Mouse (Mus musculus) limb, embryonic 15.5 days (tissue): ENCODE measurements around the gene Erap1. TPM values are rescaled to one million over a fixed set of nuclear protein-coding genes. Genes with fewer than 3 reads are reported as not detected.

Experiments
- ATAC-seq: fragments of 200-750 bp; cut with Nextera tagmentation; 2 replicates; pipeline ENCODE4 v1.8.0; 2017; ENCODE audit warnings: low read depth, moderate TSS enrichment; ENCODE audit not compliant: insufficient number of reproducible peaks, low FRiP score, low TSS enrichment
- H3K27ac ChIP-seq: fragments of 300-500 bp; sonication (generic); 2 replicates; pipeline ENCODE4 v1.5.1; 2015; ENCODE audit warnings: moderate library complexity, mild to moderate bottlenecking, inconsistent platforms
- H3K27me3 ChIP-seq: fragments of 300-500 bp; sonication (generic); 2 replicates; pipeline ENCODE4 v1.6.1; 2015; ENCODE audit warnings: inconsistent platforms
- H3K36me3 ChIP-seq: fragments of 300-500 bp; sonication (generic); 2 replicates; pipeline ENCODE4 v1.6.1; 2015; ENCODE audit warnings: inconsistent platforms
- H3K4me1 ChIP-seq: fragments of 300-500 bp; sonication (generic); 2 replicates; pipeline ENCODE4 v1.6.1; 2015; ENCODE audit warnings: inconsistent platforms
- H3K4me2 ChIP-seq: fragments of 300-500 bp; sonication (generic); 2 replicates; pipeline ENCODE4 v1.6.1; 2015; ENCODE audit warnings: mild to moderate bottlenecking, inconsistent platforms
- H3K4me3 ChIP-seq: fragments of 300-500 bp; sonication (generic); 2 replicates; pipeline ENCODE4 v1.5.1; 2015; ENCODE audit warnings: mild to moderate bottlenecking, inconsistent platforms
- H3K9ac ChIP-seq: fragments of 300-500 bp; sonication (generic); 2 replicates; pipeline ENCODE4 v1.6.1; 2015; ENCODE audit warnings: inconsistent platforms
- H3K9me3 ChIP-seq: fragments of 300-500 bp; sonication (generic); 2 replicates; pipeline ENCODE4 v1.6.1; 2016; ENCODE audit warnings: inconsistent platforms
- WGBS: fragments of 180-500 bp; shearing (Covaris S2); methylation state at CpG from one replicate; pipeline ENCODE4 v1.1.7; 2015; 5-methylcytosine and 5-hydroxymethylcytosine counted together
- polyA plus RNA-seq: library from polyadenylated mRNA; unstranded; fragments of >200 nt; fragmentation: Nextera tagmentation; extraction: Ambion mirVana; gene quantifications from 2 replicates; pipeline ENCODE4 v1.2.1, GENCODE M21; 2015

The Erap1 gene
- polyA plus RNA-seq, 1 experiment from 2014 or later: 8.2 TPM

- Histone ChIP-seq H3K27me3 (no peaks in the 10 kb centered on the region), H3K27ac (no peak overlapping the region), H3K36me3 (peaks cover 15% of the 10 kb centered on the region; the same call in 1 of the 2 replicates), H3K9ac (no peak overlapping the region), H3K4me3 (no peak overlapping the region), H3K9me3 (no peaks in the 10 kb centered on the region), H3K4me1 (no peaks in the 10 kb centered on the region), H3K4me2 (no peak overlapping the region)
- ATAC-seq: no peak
- 38% methylated on average over 3 of the region's 3 CpGs for WGBS
Measured at GRCm38 (mm10) chr13:74696225-74696624, 56.9 kb downstream of the Erap1 start.

GRCm38 (mm10) chr13:74719002-74719401 lies 79.6 kb downstream of the Erap1 start:
- Histone ChIP-seq H3K9me3 (no peaks in the 10 kb centered on the region), H3K4me2 (no peak overlapping the region), H3K36me3 (peaks cover 36% of the 10 kb centered on the region), H3K9ac (no peak overlapping the region), H3K4me1 (no peaks in the 10 kb centered on the region), H3K27ac (no peak overlapping the region), H3K27me3 (no peaks in the 10 kb centered on the region), H3K4me3 (no peak overlapping the region)
- ATAC-seq: no peak
- WGBS: 79% methylated on average over 2 of the region's 2 CpGs

GRCm38 (mm10) chr13:74733726-74734125 lies 94.4 kb downstream of the Erap1 start:
- H3K9ac ChIP-seq: no peak overlapping the region
- H3K4me3 ChIP-seq: no peak overlapping the region
- peaks cover 57% of the 10 kb centered on the region for H3K36me3 ChIP-seq
- no peaks in the 10 kb centered on the region for H3K9me3 ChIP-seq
- H3K27ac ChIP-seq: no peak overlapping the region
- H3K27me3 ChIP-seq: no peaks in the 10 kb centered on the region
- H3K4me1 ChIP-seq: no peaks in the 10 kb centered on the region
- H3K4me2 ChIP-seq: no peak overlapping the region
- ATAC-seq: no peak
- 90% methylated on average over 4 of the region's 4 CpGs for WGBS

GRCm38 (mm10) chr13:74735834-74736233 lies 96.5 kb downstream of the Erap1 start:
- Histone ChIP-seq H3K4me2 (no peak overlapping the region), H3K9me3 (no peaks in the 10 kb centered on the region), H3K27ac (no peak overlapping the region), H3K27me3 (no peaks in the 10 kb centered on the region), H3K4me1 (no peaks in the 10 kb centered on the region), H3K9ac (no peak overlapping the region), H3K4me3 (no peak overlapping the region), H3K36me3 (peaks cover 54% of the 10 kb centered on the region)
- WGBS: 86% methylated on average over 5 of the region's 5 CpGs
- no peak for ATAC-seq

- H3K27me3 ChIP-seq: no peaks in the 10 kb centered on the region
- H3K4me3 ChIP-seq: no peak overlapping the region
- WGBS: 87% methylated on average over 2 of the region's 2 CpGs
- peaks cover 53% of the 10 kb centered on the region for H3K36me3 ChIP-seq
- H3K9me3 ChIP-seq: no peaks in the 10 kb centered on the region
- H3K9ac ChIP-seq: no peak overlapping the region
- no peak overlapping the region for H3K4me2 ChIP-seq
- H3K27ac ChIP-seq: no peak overlapping the region
- no peak for ATAC-seq
- no peaks in the 10 kb centered on the region for H3K4me1 ChIP-seq
Measured at GRCm38 (mm10) chr13:74736396-74736795, 97.0 kb downstream of the Erap1 start.

Other genes starting within 250 kb of the Erap1 start
- 5.5 and 5.7 TPM in 2 replicates for gene Zfp72, start 248.7 kb upstream of the Erap1 start, polyA plus RNA-seq
- gene Ftl1-ps1, start 239.9 kb upstream of the Erap1 start, polyA plus RNA-seq: 71.0 and 73.1 TPM in 2 replicates
- gene Zfp825, start 145.6 kb upstream of the Erap1 start, polyA plus RNA-seq: 20.1 and 21.5 TPM in 2 replicates
- 72.9 and 77.9 TPM in 2 replicates for gene Cast, start 169.2 kb downstream of the Erap1 start, polyA plus RNA-seq